Mouse (Mus musculus) large intestine, adult 2 months (tissue): ENCODE data around the gene Mfsd2b. TPM values are rescaled to one million over a fixed set of nuclear protein-coding genes. Genes with fewer than 3 reads are reported as not detected.
"Not testable (repeated sequence)": the region's sequence is repeated elsewhere in the genome, so short reads cannot be mapped to it uniquely, and the experiment has no call there.

Experiments used
- DNase-seq: peaks from one replicate; pipeline ENCODE4 v3.0.0-alpha.2; 2012; ENCODE audit warnings: low read depth, low spot score
- WGBS: fragments of 180-500 bp; shearing (Covaris S2); methylation state at CpG from one replicate; pipeline ENCODE4 v1.1.7; 2018; 5-methylcytosine and 5-hydroxymethylcytosine counted together
- polyA plus RNA-seq: library from polyadenylated mRNA; depleted of rRNA; stranded (reverse); fragments of >200 nt; gene quantifications from 2 replicates; pipeline ENCODE4 v1.2.3, GENCODE M21; 2012; rRNA removed

The Mfsd2b gene
- polyA plus RNA-seq, result 1.1 and 2.0 TPM in 2 replicates

DNA sequence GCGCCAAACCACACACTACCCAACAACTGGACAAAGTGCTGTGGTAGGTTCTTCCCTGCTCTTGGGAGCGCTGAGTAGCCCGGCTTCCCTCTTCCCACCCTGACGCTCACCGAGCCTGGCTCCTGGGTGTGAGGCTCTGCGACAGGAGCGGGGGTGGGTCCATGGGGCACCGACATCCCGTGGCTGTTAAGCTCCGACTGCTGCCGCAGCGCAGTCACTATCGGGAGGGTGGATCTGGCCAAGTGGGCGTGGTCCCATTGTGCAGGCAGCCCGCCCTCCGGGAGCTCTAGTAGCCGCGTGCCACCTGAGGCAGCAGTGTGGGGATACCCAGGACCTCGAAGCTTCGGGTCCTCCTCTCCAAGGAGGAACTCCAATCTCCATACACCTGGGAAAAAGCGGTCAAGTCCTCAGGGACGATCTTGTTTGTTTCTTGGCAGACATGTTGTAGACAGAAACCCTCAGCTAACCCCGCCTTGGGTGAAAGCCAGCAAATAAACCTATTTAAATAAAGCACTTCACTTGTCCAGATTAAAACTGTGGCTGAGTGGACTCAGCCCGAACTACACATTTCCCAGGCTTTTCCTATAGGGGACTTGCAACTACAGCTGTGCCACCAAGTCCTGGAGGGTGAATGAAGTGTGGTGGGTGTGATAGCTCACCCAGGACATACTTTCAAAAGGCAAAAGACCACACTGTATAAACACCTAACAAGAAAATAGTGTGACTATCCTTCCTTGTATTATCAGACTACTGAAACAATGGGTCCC lies at the start of gene Mfsd2b:
TSS of gene Mfsd2b (minus strand) at position 199 of the 767 bp plus-strand sequence.
- 2% methylated on average over 24 of the region's 24 CpGs for WGBS
- peak; percentile 47 for DNase-seq

DNA sequence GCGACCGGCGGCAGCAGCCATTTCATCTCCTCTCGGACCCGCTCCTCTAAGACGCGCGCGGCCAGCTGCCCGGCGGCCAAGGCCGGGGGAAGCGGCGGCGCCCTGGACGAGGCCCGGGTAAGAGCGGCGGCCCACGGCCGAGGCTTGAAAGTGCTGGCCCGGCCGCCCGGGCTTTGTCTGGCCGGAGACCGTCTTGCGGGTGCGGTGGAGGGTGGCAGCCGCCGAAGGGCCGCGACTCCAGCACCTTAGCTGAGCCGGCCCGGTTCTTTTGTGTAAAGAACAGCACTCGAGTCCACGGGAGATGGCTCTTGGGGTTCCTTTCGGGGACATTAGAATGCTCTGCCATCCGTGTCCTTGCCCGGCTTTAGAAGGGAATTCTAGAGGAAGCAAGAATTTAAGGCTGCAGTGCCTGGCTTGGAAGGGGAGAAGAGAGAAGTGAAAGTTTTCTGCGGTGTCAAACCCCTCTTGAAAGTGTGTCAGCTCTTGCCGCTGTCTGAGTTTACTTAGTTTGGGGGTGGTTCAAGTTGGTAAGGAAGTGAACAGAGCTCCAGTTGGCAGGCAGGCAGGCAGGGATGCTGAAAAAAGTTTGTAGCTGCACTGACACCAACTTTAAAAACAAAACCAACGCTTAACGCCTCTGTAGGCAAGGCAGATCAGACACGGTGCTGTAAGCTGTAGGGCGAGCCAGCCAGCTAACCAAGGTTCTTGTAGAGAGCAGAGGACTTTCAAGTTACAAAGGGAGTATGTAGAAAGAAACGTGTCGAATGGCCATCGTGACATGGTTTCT lies 43.8 kb upstream of the Mfsd2b start:
- under 1% methylated on average over 48 of the region's 48 CpGs for WGBS
- DNase-seq, result peak; percentile 36

DNA sequence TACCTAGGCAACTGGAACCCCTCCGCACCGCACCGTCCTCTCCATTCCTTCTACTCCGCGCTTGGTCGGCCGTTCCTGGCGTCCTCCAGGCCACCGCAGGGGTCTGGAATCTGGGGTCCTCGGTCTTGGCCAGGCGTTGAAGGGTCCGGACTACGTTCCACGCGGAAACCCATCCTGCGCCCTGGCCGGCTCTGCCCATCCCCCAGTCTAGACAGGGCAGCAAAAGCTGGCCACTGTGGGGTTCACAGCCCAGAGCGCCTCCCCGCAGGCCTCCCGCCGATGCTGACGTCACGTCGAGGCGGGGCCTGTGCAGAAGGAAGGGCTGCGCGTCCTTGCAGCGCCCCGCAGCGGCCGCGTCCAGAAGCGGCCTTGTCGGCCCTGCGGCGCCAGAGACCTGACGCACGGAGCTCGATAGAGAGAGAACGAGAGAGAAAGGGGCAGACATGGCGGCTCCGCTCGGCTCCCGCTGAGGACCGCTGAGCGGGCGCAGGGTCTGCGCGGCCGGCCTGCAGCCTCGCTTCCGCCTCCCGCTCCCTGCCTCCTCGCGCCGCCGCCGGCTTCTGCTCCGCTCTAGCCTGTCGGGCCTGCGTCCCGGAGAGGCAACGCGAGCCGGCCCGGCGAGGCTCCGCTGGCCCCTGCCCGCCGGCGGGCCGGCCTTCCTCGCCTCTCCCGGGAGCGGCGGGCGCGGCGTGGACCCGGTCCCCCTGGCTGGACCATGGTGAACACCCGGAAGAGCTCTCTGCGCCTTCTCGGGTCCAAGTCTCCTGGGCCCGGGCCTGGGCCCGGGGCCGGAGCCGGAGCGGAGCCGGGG lies 43.0 kb upstream of the Mfsd2b start, which contains the start of gene Atad2b:
TSS of gene Atad2b (plus strand) at position 360 of the 811 bp plus-strand sequence.
- peak; percentile 84 for DNase-seq
- WGBS, result under 1% methylated on average over 89 of the region's 89 CpGs

DNA sequence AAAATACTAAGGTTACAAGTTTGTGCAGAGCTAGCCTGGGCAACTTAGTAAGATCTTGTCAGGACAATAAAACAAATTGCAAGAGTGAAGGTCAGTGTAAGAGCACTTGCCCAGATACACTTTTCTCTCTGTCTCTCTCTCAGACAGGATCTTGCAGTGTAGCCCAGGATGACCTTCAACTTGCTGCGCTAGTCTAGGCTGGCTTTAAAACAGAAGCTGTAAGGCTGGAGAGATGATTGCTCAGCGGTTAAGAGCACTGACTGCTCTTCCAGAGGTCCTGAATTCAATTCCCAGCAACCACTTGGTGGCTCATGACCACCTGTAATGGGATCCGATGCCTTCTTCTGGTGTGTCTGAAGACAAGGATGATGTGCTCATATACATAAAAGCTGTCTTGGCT lies 40.8 kb upstream of the Mfsd2b start:
- WGBS, result 77% methylated on average over 3 of the region's 3 CpGs
- no peak for DNase-seq

DNA sequence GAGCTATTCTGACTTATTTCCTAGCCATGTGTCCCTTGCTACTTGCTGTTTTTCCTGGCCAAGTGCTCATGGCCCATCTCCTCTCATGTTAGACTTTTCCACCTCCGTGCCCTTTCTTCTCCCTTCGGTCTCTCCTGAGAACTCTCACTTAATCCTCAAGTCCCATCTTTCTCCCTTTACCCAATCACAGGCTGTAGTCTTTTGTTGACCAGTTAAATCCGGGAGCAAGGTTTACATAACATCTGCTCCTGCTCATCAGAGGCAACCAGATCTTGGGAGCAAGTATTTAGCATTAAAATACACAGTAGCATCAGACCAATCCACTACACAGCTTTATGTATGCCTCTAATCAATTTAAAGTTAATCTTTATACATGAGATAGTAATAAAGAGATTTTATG lies 40.3 kb upstream of the Mfsd2b start:
- 63% methylated on average over 3 of the region's 3 CpGs for WGBS
- DNase-seq, result no peak

DNA sequence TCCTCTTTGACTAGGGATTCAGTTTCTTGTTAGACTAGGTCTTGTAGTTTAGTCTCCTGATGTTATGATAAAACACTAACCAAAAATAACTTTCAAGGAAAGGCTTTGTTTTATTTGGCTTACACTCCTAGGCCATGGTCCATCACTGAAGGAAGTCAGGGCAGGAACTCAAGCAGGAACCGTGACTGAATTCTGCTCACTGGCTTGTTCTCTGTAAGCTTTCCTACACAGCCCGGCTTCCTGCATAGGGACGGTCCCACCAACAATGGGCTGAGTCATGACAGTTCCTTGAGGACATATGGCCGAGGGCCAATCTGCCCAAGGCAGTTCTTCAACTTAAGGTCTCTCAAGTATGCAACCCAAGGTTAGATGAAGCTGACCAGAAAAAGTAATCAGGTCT lies 37.6 kb upstream of the Mfsd2b start:
- WGBS, result 39% methylated on average over 4 of the region's 4 CpGs
- DNase-seq, result no peak

DNA sequence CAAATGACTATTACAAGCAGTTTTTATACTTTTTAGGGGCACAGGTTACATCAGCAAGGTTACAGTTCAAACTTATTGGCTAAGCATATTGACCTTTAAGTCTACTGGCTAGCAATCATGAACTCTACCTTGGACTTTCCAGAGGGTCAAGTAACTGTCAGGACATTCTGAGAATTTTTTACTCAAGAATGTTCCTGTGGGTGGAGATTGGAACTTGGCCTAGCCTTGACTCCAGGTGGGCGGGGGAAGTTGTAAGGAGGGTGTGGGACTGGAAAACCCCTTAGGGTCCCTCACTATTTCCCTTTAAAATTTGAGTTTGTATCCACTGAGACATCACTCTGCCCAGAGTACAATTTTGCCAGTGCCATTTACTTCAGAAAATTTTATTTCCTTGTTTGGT lies 36.3 kb upstream of the Mfsd2b start:
- DNase-seq, result not testable (repeated sequence)
- WGBS, result 80% methylated on average over 1 of the region's 1 CpGs

DNA sequence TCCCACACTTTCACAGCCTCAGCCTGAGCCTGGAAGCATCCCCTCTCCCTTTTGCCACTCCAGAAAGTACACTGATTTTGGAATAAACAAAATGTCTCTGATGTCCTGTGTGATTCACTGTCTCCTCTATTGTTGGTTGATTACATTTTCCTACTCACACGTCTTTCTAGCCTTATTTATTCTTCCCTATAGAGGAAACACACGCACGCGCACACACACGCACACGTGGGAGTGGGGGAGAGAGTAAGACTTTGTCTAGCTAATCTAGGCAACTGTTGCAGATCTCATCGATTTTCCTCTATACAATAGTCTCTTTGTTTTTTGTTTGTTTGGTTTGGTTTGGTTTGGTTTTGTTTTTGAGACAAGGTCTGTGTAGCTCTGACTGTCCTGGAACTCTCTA lies 34.2 kb upstream of the Mfsd2b start:
- no peak for DNase-seq

DNA sequence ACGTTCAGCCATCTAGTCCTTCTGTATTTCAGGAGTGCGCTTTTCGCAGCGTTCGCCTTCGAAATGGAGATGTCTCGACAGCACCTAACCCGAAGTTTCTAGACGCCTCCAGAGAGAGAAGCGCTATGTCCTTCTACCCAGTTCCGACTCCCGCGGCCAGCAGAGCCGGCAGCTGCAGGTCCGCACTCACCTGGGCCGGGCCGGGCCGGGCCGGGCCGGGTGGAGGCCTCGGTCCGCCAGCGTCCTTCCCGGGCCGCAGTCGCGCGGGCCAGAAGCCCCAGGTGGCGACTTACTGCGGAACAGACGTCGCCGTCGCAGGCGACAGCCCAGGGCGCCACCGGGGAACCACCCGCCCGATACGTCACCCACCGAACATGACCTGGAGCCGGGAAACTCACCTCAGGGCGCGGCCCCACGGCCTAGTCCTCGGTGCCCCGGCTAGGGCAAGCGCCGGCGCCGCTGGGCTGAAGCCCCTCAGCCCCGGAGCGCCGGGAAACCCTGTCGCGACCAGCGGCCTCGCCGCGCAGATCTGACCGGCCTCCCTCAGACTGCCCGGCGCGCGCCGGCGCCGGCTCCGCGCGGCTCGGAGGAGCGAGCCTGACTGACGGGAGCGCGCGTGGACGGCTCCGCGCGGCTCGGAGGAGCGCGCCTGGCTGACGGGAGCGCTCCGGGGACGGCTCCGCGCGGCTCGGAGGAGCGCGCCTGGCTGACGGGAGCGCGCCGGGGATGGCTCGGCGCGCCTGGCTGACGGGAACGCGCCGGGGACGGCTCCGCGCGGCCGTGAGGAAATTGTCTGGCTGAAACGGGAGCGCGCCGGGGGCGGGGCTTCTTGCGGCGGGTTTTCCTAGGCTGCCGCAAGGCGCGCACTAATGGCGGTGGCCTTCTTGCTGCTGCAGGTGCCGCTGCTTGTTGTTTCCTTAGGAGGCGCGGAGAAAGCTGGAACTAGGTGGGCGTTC lies 33.1 kb upstream of the Mfsd2b start, which contains the start of gene Ubxn2a:
TSS of gene Ubxn2a (minus strand) at position 755 of the 956 bp plus-strand sequence.
- WGBS, result under 1% methylated on average over 124 of the region's 125 CpGs

More for the DNA sequence above, 34.2 kb upstream of the Mfsd2b start:
- 88% methylated on average over 7 of the region's 7 CpGs for WGBS

DNA sequence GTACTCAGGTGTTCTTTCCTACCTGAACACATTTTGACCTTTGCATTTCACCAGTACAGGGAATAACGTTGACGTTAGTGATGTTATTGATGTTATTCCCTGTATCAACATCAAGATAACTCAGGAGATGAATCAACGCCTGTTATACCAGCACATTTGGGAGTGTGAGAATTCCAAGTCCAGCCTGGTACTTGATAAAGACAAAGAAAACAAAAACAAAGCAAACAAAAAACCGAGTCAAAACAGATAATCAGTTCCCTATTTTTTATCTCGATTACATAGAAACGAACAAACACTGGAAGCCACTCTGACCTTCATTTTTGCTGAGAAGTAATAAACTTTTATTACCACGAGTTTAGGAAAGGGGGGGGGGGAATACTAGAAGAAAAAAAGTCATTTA lies 32.3 kb upstream of the Mfsd2b start:
- 11% methylated on average over 7 of the region's 7 CpGs for WGBS
- no peak for DNase-seq

More for the DNA sequence above, 33.1 kb upstream of the Mfsd2b start, which contains the start of gene Ubxn2a:
- DNase-seq, result peak; percentile 78

DNA sequence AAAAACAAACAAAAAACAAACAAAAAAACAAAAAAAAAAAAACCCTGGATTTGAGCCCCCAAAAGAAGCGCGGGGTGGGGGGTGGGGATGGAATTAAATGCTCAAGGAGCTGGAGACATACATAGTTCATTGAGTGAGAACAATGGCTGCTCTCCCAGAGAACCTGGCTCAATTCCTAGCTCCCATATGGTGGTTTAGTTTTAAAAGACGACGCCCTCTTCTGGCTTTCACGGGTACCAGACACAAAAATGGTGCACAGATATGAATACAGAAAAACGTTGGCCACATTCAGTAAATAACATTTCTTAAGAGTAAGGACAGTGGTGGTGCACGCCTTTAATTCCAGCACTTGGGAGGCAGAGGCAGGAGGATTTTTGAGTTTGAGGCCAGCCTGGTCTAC lies 31.8 kb upstream of the Mfsd2b start:
- 61% methylated on average over 7 of the region's 7 CpGs for WGBS

DNA sequence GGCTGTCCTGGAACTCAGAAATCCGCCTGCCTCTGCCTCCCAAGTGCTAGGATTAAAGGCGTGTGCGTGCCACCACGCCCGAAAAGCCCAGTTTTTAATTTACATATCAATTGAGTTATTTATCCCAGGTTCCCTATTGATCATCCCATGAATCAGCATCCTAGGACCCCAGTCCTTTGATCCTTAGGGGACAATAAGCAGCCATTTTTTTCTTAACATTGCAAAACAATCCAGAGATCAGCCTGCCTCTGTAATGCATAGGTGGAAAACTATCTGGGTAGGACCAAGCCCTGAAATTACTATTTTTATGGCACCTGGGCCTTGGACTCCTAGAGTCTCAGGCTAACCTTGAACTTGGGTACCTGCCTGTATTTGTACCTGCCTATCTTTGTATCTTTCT lies 23.9 kb upstream of the Mfsd2b start:
- WGBS, result 95% methylated on average over 5 of the region's 5 CpGs
- DNase-seq, result no peak

More for the DNA sequence above, 31.8 kb upstream of the Mfsd2b start:
- DNase-seq, result no peak

DNA sequence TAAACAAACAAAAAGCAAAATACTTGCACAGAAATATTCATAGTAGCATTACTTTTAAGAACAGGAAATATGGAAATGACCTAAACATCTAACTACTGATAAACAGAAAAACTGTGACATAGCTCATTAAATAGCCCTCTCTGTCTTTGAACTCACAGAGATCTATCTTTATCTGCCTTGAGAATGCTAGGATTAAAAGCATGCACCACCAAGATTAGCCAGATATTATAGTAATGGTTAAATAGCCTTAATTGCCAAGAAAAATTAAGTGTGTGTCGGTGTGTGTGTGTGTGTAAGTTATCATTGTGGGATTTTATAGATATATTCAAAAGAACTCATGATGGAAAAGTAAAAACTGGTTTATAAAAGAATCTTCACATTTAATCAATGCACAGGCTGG lies 15.7 kb upstream of the Mfsd2b start:
- DNase-seq, result no peak
- WGBS, result 93% methylated on average over 1 of the region's 1 CpGs

DNA sequence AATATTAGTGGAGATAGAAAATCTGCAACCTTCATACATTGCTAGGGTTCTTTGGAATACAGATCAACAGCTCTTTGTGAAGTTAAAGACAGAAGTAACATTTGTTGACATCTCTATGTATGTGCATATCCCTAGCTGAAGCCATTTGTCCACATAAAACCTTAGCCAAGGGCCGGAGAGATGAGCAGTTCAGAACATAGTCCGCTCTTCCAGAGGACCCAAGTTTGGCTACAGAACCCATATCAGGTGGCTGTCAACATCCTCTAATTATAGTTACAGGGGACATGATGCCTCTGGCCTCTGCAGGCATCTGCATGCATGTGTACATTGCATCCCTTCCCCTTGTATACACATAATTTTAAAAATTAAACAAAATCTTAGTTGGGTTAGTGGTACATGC lies 15.1 kb upstream of the Mfsd2b start:
- no peak for DNase-seq
- 97% methylated on average over 2 of the region's 2 CpGs for WGBS

DNA sequence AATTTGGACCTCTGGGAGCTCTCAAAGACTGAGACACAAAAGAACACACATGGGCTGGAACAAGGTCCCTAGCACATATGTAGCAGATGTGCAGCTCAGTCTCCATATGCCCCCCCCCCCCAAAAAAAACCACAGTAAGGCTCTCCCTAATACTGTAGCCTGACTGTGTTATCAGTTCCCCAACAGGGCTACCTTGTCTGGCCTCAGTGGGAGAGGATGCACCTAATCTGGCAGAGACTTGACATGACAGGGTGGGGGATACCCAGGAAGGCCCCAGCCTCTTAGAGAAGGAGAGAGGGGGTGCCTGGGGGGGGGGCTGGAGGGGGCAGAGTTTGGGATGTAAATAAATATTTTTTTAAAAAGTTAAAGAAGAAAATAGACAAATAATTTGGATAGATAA lies 14.6 kb upstream of the Mfsd2b start:
- DNase-seq, result no peak

DNA sequence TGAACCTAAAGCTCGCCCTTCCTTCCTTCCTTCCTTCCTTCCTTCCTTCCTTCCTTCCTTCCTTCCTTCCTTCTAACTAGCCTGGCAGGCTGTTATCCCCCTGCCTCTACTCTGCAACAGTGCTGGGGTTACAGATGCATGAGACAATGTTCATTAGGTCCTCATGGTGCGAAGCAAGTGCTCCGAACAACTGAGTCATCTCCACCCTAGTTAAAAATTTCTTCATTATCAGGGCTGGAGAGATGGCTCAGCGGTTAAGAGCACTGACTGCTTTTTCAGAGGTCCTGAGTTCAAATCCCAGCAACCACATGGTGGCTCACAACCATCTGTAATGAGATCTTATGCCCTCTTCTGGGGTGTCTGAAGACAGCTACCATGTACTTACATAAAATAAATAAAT lies 12.4 kb upstream of the Mfsd2b start:
- DNase-seq, result not testable (repeated sequence)
- 98% methylated on average over 4 of the region's 4 CpGs for WGBS

DNA sequence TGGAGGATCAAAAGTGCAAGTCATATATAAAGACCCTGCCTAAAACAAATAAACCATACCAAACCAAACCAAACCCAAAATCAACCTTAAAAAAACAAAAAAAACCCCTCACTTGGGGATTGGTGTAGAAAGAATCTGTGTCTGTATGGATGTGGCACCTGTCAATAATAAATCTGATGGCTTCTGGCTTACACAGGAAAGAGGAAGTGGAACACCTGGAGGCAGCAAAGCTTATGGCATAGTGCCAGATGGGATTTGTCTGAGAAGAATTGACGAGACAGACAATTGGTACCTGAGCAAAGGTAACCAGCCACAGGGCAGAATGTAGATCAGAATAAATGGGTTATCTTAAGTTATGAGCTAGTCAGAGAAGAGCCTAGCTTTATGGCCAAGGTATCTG lies 10.9 kb upstream of the Mfsd2b start:
- 19% methylated on average over 1 of the region's 1 CpGs for WGBS

DNA sequence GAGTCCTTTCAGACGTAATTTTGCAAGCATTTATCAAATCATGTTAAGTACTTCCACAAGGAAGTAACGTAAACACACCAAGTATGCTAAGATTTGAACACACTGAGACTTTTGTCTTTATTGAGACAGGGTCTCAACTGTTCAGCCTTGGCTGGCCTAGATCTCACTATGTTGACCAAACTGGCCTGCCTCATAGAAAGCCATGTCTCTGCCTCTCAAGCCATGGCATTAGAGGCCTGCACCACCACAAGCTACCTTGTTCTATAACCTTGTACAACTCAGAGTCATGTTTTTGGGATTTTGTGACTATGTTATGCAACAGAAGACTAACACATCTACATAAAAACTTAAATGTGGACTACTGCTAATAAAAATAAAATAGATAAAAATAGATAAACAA lies 7.9 kb upstream of the Mfsd2b start:
- WGBS, result 92% methylated on average over 2 of the region's 2 CpGs
- DNase-seq, result no peak

More for the DNA sequence above, 10.9 kb upstream of the Mfsd2b start:
- no peak for DNase-seq

DNA sequence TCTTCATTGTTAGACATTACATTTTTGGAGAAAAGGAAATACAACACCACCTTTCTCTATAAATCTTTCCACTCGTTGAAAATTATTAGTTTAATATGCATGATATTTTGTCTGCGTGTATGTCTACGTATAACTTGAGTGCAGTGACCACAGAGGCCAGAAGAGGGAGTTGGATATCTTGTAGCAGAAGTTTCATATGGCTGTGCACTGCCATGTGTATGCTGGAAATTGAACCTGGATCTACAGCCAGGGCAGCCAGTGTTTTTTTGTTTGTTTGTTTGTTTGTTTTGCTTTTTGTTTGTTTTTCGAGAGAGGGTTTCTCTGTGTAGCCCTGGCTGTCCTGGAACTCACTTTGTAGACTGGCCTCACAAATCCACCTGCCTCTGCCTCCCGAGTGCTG lies 4.9 kb upstream of the Mfsd2b start:
- no peak for DNase-seq
- whole genome bisulfite sequencing, result 93% methylated on average over 5 of the region's 5 CpGs
